Mouse (Mus musculus) kidney, embryonic 15.5 days (tissue): ENCODE measurements around the gene Smim11. TPM values are rescaled to one million over a fixed set of nuclear protein-coding genes. Genes with fewer than 3 reads are reported as not detected.

ENCODE experiments used
- ATAC-seq: fragments of 200-750 bp; cut with Nextera tagmentation; replicated peaks from 2 replicates; pipeline ENCODE4 v1.8.0; 2017; ENCODE audit warnings: moderate TSS enrichment; ENCODE audit not compliant: low FRiP score
- H3K27ac ChIP-seq: fragments of 300-500 bp; sonication (generic); 2 replicates; pipeline ENCODE4 v1.5.1; 2015; ENCODE audit warnings: mild to moderate bottlenecking, inconsistent platforms
- H3K27me3 ChIP-seq: fragments of 300-500 bp; sonication (generic); 2 replicates; pipeline ENCODE4 v1.6.1; 2015; ENCODE audit warnings: inconsistent platforms
- H3K36me3 ChIP-seq: fragments of 300-500 bp; sonication (generic); 2 replicates; pipeline ENCODE4 v1.6.1; 2015; ENCODE audit warnings: inconsistent platforms
- H3K4me1 ChIP-seq: fragments of 300-500 bp; sonication (generic); 2 replicates; pipeline ENCODE4 v1.6.1; 2015; ENCODE audit warnings: inconsistent platforms
- H3K4me2 ChIP-seq: fragments of 300-500 bp; sonication (generic); 2 replicates; pipeline ENCODE4 v1.6.1; 2015; ENCODE audit warnings: moderate library complexity, mild to moderate bottlenecking, inconsistent platforms
- H3K4me3 ChIP-seq: fragments of 300-500 bp; sonication (generic); replicated peaks from 2 replicates; pipeline ENCODE4 v1.5.1; 2015; ENCODE audit warnings: mild to moderate bottlenecking, inconsistent platforms
- H3K9ac ChIP-seq: fragments of 300-500 bp; sonication (generic); 2 replicates; pipeline ENCODE4 v1.6.1; 2015; ENCODE audit warnings: mild to moderate bottlenecking, inconsistent platforms
- H3K9me3 ChIP-seq: fragments of 300-500 bp; sonication (generic); replicated peaks from 2 replicates; pipeline ENCODE4 v1.6.1; 2016; ENCODE audit warnings: inconsistent platforms
- WGBS: fragments of 180-500 bp; shearing (Covaris S2); methylation state at CpG from one replicate; pipeline ENCODE4 v1.1.7; 2015; ENCODE audit warnings: mixed read lengths; 5-methylcytosine and 5-hydroxymethylcytosine counted together
- polyA plus RNA-seq: library from polyadenylated mRNA; unstranded; fragments of >200 nt; fragmentation: Nextera tagmentation; extraction: Ambion mirVana; gene quantifications from 2 replicates; pipeline ENCODE4 v1.2.1, GENCODE M21; 2015

Smim11 gene
- polyA plus RNA-seq = 126 and 141 TPM in 2 replicates

DNA sequence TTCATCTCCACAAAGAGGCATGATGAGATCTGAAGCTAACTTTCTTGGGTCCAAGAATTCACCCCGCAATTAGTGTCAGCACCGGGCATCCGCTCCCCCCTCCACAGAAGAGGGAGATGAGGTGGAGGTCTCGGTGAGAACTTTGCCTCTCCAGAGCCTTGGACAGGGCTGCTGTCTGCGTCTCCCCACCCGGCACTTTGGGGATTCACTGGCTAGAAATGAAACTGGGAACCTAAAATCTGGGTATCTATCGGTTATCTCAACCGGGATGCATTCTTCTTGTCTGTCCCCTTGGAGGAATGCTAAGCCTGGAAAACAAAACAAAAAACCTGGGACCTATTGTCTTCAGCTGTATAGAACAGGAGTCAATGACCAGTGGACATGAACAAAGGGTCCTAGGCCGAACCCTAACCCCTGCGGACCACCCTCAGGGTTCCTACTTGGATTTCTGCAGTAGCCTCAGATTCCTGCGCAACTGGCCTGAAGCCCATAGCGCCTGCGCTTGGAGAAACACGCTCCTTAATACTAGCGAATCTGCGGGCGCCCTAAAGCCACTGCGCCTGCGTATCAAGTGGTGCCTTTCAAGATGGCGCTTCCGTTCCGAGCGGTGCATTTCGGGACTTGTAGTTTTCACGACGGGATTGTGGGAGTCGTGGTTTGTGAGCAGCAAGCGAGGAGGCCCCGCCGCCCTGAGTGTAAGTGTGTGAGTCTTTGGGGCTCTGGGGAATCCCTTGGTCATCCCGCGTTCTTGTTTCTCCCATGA lies at the start of gene Smim11:
Smim11 (plus strand) TSS at position 638 of the 763 bp plus-strand sequence.
- Histone ChIP-seq H3K4me2 (peak within 1 kb of the TSS; percentile 69), H3K4me1 (peaks cover 21% of the 10 kb centered on the region), H3K36me3 (peaks cover 8% of the 10 kb centered on the region; the same call in 1 of the 2 replicates), H3K4me3 (peak within 1 kb of the TSS; percentile 70), H3K9me3 (no peaks in the 10 kb centered on the region), H3K9ac (peak within 1 kb of the TSS; percentile 71), H3K27me3 (no peaks in the 10 kb centered on the region), H3K27ac (peak within 1 kb of the TSS; percentile 66)
- WGBS = 11% methylated on average over 32 of the region's 32 CpGs
- peak; percentile 95 for ATAC-seq

GRCm38 (mm10) chr16:92254316-92254715 lies 46.8 kb upstream of the Smim11 start:
- H3K27me3 ChIP-seq = no peaks in the 10 kb centered on the region
- no peaks in the 10 kb centered on the region for H3K9me3 ChIP-seq
- no peak overlapping the region for H3K9ac ChIP-seq
- H3K4me3 ChIP-seq = no peak overlapping the region
- H3K36me3 ChIP-seq = no peaks in the 10 kb centered on the region
- H3K4me1 ChIP-seq = no peaks in the 10 kb centered on the region
- H3K27ac ChIP-seq = no peak overlapping the region
- ATAC-seq = no peak
- WGBS = 77% methylated on average over 3 of the region's 3 CpGs
- H3K4me2 ChIP-seq = no peak overlapping the region

- no peak for ATAC-seq
- H3K4me2 ChIP-seq = no peak overlapping the region
- H3K9ac ChIP-seq = no peak overlapping the region
- no peaks in the 10 kb centered on the region for H3K9me3 ChIP-seq
- no peak overlapping the region for H3K27ac ChIP-seq
- H3K4me1 ChIP-seq = no peaks in the 10 kb centered on the region
- H3K27me3 ChIP-seq = no peaks in the 10 kb centered on the region
- 70% methylated on average over 12 of the region's 12 CpGs for WGBS
- H3K4me3 ChIP-seq = no peak overlapping the region
- H3K36me3 ChIP-seq = no peaks in the 10 kb centered on the region
Observed at GRCm38 (mm10) chr16:92267861-92268260, 33.2 kb upstream of the Smim11 start.

GRCm38 (mm10) chr16:92274516-92274915 lies 26.6 kb upstream of the Smim11 start:
- Histone ChIP-seq H3K9me3 (no peaks in the 10 kb centered on the region), H3K36me3 (no peaks in the 10 kb centered on the region), H3K9ac (no peak overlapping the region), H3K27ac (no peak overlapping the region), H3K27me3 (no peaks in the 10 kb centered on the region), H3K4me1 (no peaks in the 10 kb centered on the region), H3K4me3 (no peak overlapping the region), H3K4me2 (no peak overlapping the region)
- ATAC-seq = no peak
- WGBS = 90% methylated on average over 5 of the region's 5 CpGs

- Histone ChIP-seq H3K9me3 (no peaks in the 10 kb centered on the region), H3K27ac (no peak overlapping the region), H3K27me3 (no peaks in the 10 kb centered on the region), H3K4me1 (no peaks in the 10 kb centered on the region), H3K36me3 (no peaks in the 10 kb centered on the region), H3K4me2 (no peak overlapping the region), H3K9ac (no peak overlapping the region), H3K4me3 (no peak overlapping the region)
- 88% methylated on average over 4 of the region's 4 CpGs for WGBS
- ATAC-seq = no peak
Observed at GRCm38 (mm10) chr16:92275526-92275925, 25.6 kb upstream of the Smim11 start.

- H3K27me3 ChIP-seq = peaks cover 4% of the 10 kb centered on the region; the same call in 1 of the 2 replicates
- no peak overlapping the region for H3K4me3 ChIP-seq
- H3K36me3 ChIP-seq = no peaks in the 10 kb centered on the region
- no peak overlapping the region for H3K9ac ChIP-seq
- no peaks in the 10 kb centered on the region for H3K9me3 ChIP-seq
- no peaks in the 10 kb centered on the region for H3K4me1 ChIP-seq
- ATAC-seq = no peak
- H3K27ac ChIP-seq = no peak overlapping the region
- no peak overlapping the region for H3K4me2 ChIP-seq
- 72% methylated on average over 5 of the region's 5 CpGs for WGBS
Observed at GRCm38 (mm10) chr16:92282671-92283070, 18.4 kb upstream of the Smim11 start.

GRCm38 (mm10) chr16:92285068-92285467 lies 16.0 kb upstream of the Smim11 start:
- Histone ChIP-seq H3K9me3 (no peaks in the 10 kb centered on the region), H3K36me3 (no peaks in the 10 kb centered on the region), H3K4me3 (no peak overlapping the region), H3K27ac (no peak overlapping the region), H3K4me1 (no peaks in the 10 kb centered on the region), H3K4me2 (no peak overlapping the region), H3K27me3 (peaks cover 4% of the 10 kb centered on the region; the same call in 1 of the 2 replicates), H3K9ac (no peak overlapping the region)
- ATAC-seq = no peak
- WGBS = 38% methylated on average over 10 of the region's 10 CpGs

GRCm38 (mm10) chr16:92286609-92287008 lies 14.5 kb upstream of the Smim11 start:
- Histone ChIP-seq H3K4me1 (no peaks in the 10 kb centered on the region), H3K36me3 (no peaks in the 10 kb centered on the region), H3K4me2 (no peak overlapping the region), H3K9me3 (no peaks in the 10 kb centered on the region), H3K27ac (no peak overlapping the region), H3K27me3 (peaks cover 4% of the 10 kb centered on the region; the same call in 1 of the 2 replicates), H3K4me3 (no peak overlapping the region), H3K9ac (no peak overlapping the region)
- no peak for ATAC-seq
- 12% methylated on average over 7 of the region's 7 CpGs for WGBS

DNA sequence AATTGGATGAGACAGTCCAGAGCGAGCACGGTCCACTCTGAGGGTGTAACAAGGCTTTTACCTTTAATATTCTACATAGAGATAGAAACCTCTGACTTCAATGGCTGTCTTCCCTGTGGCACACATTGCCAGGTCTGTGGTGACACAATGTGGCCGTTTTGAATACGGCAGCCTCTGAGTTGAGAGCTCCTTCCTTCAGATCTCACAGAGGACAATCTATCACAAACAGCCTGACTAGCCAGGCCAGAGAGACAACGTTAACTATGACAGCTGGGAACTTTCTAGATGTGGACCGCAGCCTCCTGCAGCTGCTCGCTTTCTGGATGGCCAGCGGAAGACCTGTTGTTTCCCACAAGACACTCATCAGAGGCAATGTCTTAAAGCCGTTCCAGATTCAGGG lies 12.3 kb upstream of the Smim11 start:
- H3K9ac ChIP-seq = no peak overlapping the region
- H3K27me3 ChIP-seq = peaks cover 4% of the 10 kb centered on the region; the same call in 1 of the 2 replicates
- ATAC-seq = no peak
- no peak overlapping the region for H3K4me2 ChIP-seq
- 71% methylated on average over 9 of the region's 9 CpGs for WGBS
- H3K4me1 ChIP-seq = no peaks in the 10 kb centered on the region
- H3K9me3 ChIP-seq = no peaks in the 10 kb centered on the region
- H3K36me3 ChIP-seq = no peaks in the 10 kb centered on the region
- no peak overlapping the region for H3K27ac ChIP-seq
- H3K4me3 ChIP-seq = no peak overlapping the region

DNA sequence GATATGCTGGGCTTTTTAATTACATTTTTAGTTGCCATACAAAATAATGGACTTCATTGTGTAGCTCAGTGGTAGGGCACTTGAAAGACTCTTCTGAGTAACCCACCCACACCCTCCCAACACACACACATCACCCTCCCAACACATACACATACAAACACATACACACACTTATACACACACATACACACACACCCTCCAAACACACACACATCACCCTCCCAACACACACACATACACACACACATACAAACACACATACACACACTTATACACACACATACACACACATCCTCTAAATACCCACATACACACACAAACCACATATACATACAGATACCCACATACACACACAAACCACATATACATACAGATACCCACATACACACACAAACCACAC lies 11.0 kb upstream of the Smim11 start:
- Histone ChIP-seq H3K27ac (no peak overlapping the region), H3K36me3 (no peaks in the 10 kb centered on the region), H3K4me3 (no peak overlapping the region), H3K27me3 (no peaks in the 10 kb centered on the region), H3K9ac (no peak overlapping the region), H3K9me3 (no peaks in the 10 kb centered on the region), H3K4me1 (no peaks in the 10 kb centered on the region), H3K4me2 (no peak overlapping the region)
- no peak for ATAC-seq

- Histone ChIP-seq H3K27ac (no peak within 1 kb of the TSS), H3K4me1 (no peaks in the 10 kb centered on the region), H3K4me2 (no peak within 1 kb of the TSS), H3K36me3 (no peaks in the 10 kb centered on the region), H3K27me3 (no peaks in the 10 kb centered on the region), H3K9me3 (no peaks in the 10 kb centered on the region), H3K4me3 (no peak within 1 kb of the TSS), H3K9ac (no peak within 1 kb of the TSS)
- no peak for ATAC-seq
- WGBS = 66% methylated on average over 10 of the region's 10 CpGs
Observed at GRCm38 (mm10) chr16:92292101-92292500, 9.0 kb upstream of the Smim11 start, which contains the start of gene Kcne2. Gene Kcne2, plus strand, starts transcription at chr16:92292389.

- 65% methylated on average over 12 of the region's 12 CpGs for WGBS
- H3K4me3 ChIP-seq = no peak overlapping the region
- no peak for ATAC-seq
- no peak overlapping the region for H3K9ac ChIP-seq
- no peak overlapping the region for H3K4me2 ChIP-seq
- H3K27ac ChIP-seq = no peak overlapping the region
- H3K36me3 ChIP-seq = no peaks in the 10 kb centered on the region
- H3K9me3 ChIP-seq = no peaks in the 10 kb centered on the region
- H3K27me3 ChIP-seq = no peaks in the 10 kb centered on the region
- H3K4me1 ChIP-seq = no peaks in the 10 kb centered on the region
Observed at GRCm38 (mm10) chr16:92294267-92294970, 6.7 kb upstream of the Smim11 start.
